Mouse (Mus musculus) cortical plate, adult 2 months (tissue): ENCODE data around the gene Fam124a.

Experiments used
- CTCF ChIP-seq: fragments of 200-500 bp; IDR thresholded peaks from 2 replicates; pipeline ENCODE4 v1.5.1; 2011; ENCODE audit warnings: mild to moderate bottlenecking, control low read depth, low read length; ENCODE audit not compliant: insufficient read depth; ENCODE audit errors: extremely low read depth
- POLR2A ChIP-seq: fragments of 200-500 bp; IDR thresholded peaks from 2 replicates; pipeline ENCODE4 v1.6.1; 2011; ENCODE audit warnings: mild to moderate bottlenecking, low read length, control low read depth; ENCODE audit not compliant: insufficient read depth; ENCODE audit errors: extremely low read depth

- TF ChIP-seq POLR2A = no peak
- no peak for TF ChIP-seq CTCF
Observed at GRCm38 (mm10) chr14:62650376-62650775, 94.8 kb downstream of the Fam124a start.
